ENCODE assay signal across 10 mouse cellular contexts in the genomic region with DNA sequence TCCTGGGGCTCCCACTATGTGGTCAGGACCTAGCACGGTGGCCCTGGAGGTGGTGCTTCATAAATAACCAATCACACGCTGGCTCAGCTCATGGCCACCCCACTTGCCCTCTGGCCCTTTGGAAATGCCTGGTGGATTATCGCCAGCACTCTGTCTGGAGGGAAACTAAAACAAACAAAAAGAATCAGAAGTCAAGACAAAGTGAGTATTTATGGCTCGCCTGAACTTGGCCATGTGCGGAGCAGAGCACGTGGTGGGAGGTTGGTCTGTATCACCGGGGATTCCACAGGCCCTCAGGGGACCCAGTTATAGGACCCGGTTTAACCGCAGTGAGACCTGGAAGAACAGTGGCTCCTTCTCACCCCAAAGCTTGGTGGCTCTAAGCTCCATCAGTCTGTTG.
DNase-seq lines count a peak whose midpoint lies in the region; ATAC-seq and TF ChIP-seq lines count a peak whose summit lies in the region.
"Had no signal": no experiment of that assay in that cellular context is flagged by ENCODE, and none has a peak within 500 bp of the region (broad histone marks: within the 10 kb centered on the region; RNA-seq: fewer than 3 reads in every experiment).

No protein-coding gene starts in this region.

- peak; percentile 99 for DNase-seq in heart, adult 11 months
- DNase-seq in liver, postnatal 0 days: peak; percentile 33
- DNase-seq in liver: no peak
- DNase-seq in kidney, postnatal 14 days: peak; percentile 70
- DNase-seq in thymus, postnatal 25 days: no peak
- DNase-seq in layer of hippocampus, postnatal 14 days (ENCODE audit: low spot score in 2 of 2): no peak
- DNase-seq: cerebellum, adult 2 months had no signal

- H3K4me2 ChIP-seq in heart, embryonic 11.5 days: no peak overlapping the region
- H3K4me2 ChIP-seq in liver, postnatal 0 days (ENCODE audit: low read depth, low read length): no peak overlapping the region
- no peak overlapping the region for H3K4me2 ChIP-seq in stomach, embryonic 15.5 days

- ATAC-seq in heart, embryonic 11.5 days (replicated peaks; ENCODE audit: insufficient number of reproducible peaks, low FRiP score, low TSS enrichment): no peak
- ATAC-seq in liver, postnatal 0 days: peak; percentile 16; the same call in 1 of the 2 replicates
- peak; percentile 19; the same call in 1 of the 2 replicates for ATAC-seq in stomach, embryonic 15.5 days (ENCODE audit: insufficient read depth, low FRiP score, low read depth)
- ATAC-seq: CD4-positive, CD25-positive, alpha-beta regulatory T cell, adult 4 months had no signal

- H3K4me1 ChIP-seq in heart, embryonic 11.5 days (ENCODE audit: control insufficient read depth, insufficient read depth, low read length): peaks cover 56% of the 10 kb centered on the region
- H3K4me1 ChIP-seq in liver, postnatal 0 days (ENCODE audit: insufficient read depth): peaks cover 31% of the 10 kb centered on the region
- peaks cover 47% of the 10 kb centered on the region for H3K4me1 ChIP-seq in stomach, embryonic 15.5 days

- H3K27me3 ChIP-seq in heart, embryonic 11.5 days (ENCODE audit: control insufficient read depth, insufficient read depth, low read length): no peaks in the 10 kb centered on the region
- no peaks in the 10 kb centered on the region for H3K27me3 ChIP-seq in liver, postnatal 0 days (ENCODE audit: insufficient read depth, low read length)
- no peaks in the 10 kb centered on the region for H3K27me3 ChIP-seq in stomach, embryonic 15.5 days (replicated peaks)

- no peak for TF ChIP-seq CTCF in liver, postnatal 0 days (IDR thresholded peaks at IDR 0.05; ENCODE audit: low read depth)

- no peaks in the 10 kb centered on the region for H3K9me3 ChIP-seq in heart, embryonic 11.5 days (replicated peaks; ENCODE audit: control insufficient read depth, low read length)
- no peaks in the 10 kb centered on the region for H3K9me3 ChIP-seq in liver, postnatal 0 days (ENCODE audit: low read length)
- no peaks in the 10 kb centered on the region for H3K9me3 ChIP-seq in stomach, embryonic 15.5 days

- H3K36me3 ChIP-seq in heart, embryonic 11.5 days (ENCODE audit: control insufficient read depth, insufficient read depth, low read length): no peaks in the 10 kb centered on the region
- H3K36me3 ChIP-seq in liver, postnatal 0 days (replicated peaks; ENCODE audit: insufficient read depth, low read length): no peaks in the 10 kb centered on the region
- no peaks in the 10 kb centered on the region for H3K36me3 ChIP-seq in stomach, embryonic 15.5 days

- 47% methylated on average over 9 of the region's 9 CpGs for WGBS in heart, embryonic 11.5 days (ENCODE audit: insufficient replicate concordance)
- WGBS in liver, postnatal 0 days (ENCODE audit: insufficient replicate concordance): 52% methylated on average over 9 of the region's 9 CpGs
- WGBS in stomach, embryonic 15.5 days: 31% methylated on average over 9 of the region's 9 CpGs

- TF ChIP-seq EP300 in liver, postnatal 0 days (IDR thresholded peaks at IDR 0.05; ENCODE audit: low read depth): no peak

- no peak overlapping the region for H3K9ac ChIP-seq in heart, embryonic 11.5 days (ENCODE audit: low read depth, low read length)
- no peak overlapping the region for H3K9ac ChIP-seq in liver, postnatal 0 days (replicated peaks)
- no peak overlapping the region for H3K9ac ChIP-seq in stomach, embryonic 15.5 days

- no peak overlapping the region for H3K27ac ChIP-seq in heart, embryonic 11.5 days (ENCODE audit: low read depth, low read length)
- H3K27ac ChIP-seq in liver, postnatal 0 days (ENCODE audit: low read depth): no peak overlapping the region
- no peak overlapping the region for H3K27ac ChIP-seq in stomach, embryonic 15.5 days

- no peak overlapping the region for H3K4me3 ChIP-seq in heart, embryonic 11.5 days (ENCODE audit: low read depth, low read length)
- H3K4me3 ChIP-seq in liver, postnatal 0 days (ENCODE audit: low read depth, low read length): no peak overlapping the region
- no peak overlapping the region for H3K4me3 ChIP-seq in stomach, embryonic 15.5 days (replicated peaks)

Comparison
In these comparisons a context has a peak if more than half of its experiments do, and no peak if none do; other contexts are left out.
1. DNase-seq: peak in heart, adult 11 months (single experiment), liver, postnatal 0 days (single experiment) and kidney, postnatal 14 days (single experiment); none in liver (single experiment), thymus, postnatal 25 days (single experiment) and layer of hippocampus, postnatal 14 days (0 of 2).